Mouse (Mus musculus) hindbrain, embryonic 14.5 days (tissue): ENCODE data around the gene Cry2. TPM values are rescaled to one million over a fixed set of nuclear protein-coding genes. Genes with fewer than 3 reads are reported as not detected.
A peak's percentile ranks its signal among the peaks of the same experiment; 100 is the strongest.

Experiments
- ATAC-seq: fragments of 200-750 bp; cut with Nextera tagmentation; 2 replicates; pipeline ENCODE4 v1.8.0; 2017; ENCODE audit warnings: moderate number of reproducible peaks, mild to moderate bottlenecking, moderate TSS enrichment, moderate library complexity; ENCODE audit not compliant: low FRiP score
- DNase-seq: peaks from one replicate; pipeline ENCODE4 v3.0.0-alpha.2; 2015; ENCODE audit warnings: low spot score
- H3K27ac ChIP-seq: fragments of 300-500 bp; sonication (generic); 2 replicates; pipeline ENCODE4 v1.5.1; 2014; ENCODE audit warnings: mild to moderate bottlenecking, moderate library complexity
- H3K27me3 ChIP-seq: fragments of 300-500 bp; sonication (generic); 2 replicates; pipeline ENCODE4 v1.6.1; 2014; ENCODE audit warnings: mild to moderate bottlenecking, low read length, mixed read lengths; ENCODE audit not compliant: control insufficient read depth, insufficient read depth
- H3K36me3 ChIP-seq: fragments of 300-500 bp; sonication (generic); replicated peaks from 2 replicates; pipeline ENCODE4 v1.6.1; 2014; ENCODE audit not compliant: control insufficient read depth, insufficient read depth
- H3K4me1 ChIP-seq: fragments of 300-500 bp; sonication (generic); replicated peaks from 2 replicates; pipeline ENCODE4 v1.6.1; 2014; ENCODE audit warnings: antibody characterized with exemption, low read length, mixed read lengths; ENCODE audit not compliant: control insufficient read depth, insufficient read depth
- H3K4me2 ChIP-seq: fragments of 300-500 bp; sonication (generic); replicated peaks from 2 replicates; pipeline ENCODE4 v1.6.1; 2014; ENCODE audit warnings: mild to moderate bottlenecking, moderate library complexity
- H3K4me3 ChIP-seq: fragments of 300-500 bp; sonication (generic); replicated peaks from 2 replicates; pipeline ENCODE4 v1.5.1; 2014; ENCODE audit warnings: mild to moderate bottlenecking, low read length
- H3K9ac ChIP-seq: fragments of 300-500 bp; sonication (generic); 2 replicates; pipeline ENCODE4 v1.6.1; 2014
- H3K9me3 ChIP-seq: fragments of 300-500 bp; sonication (generic); 2 replicates; pipeline ENCODE4 v1.6.1; 2016; ENCODE audit warnings: low read length; ENCODE audit not compliant: control insufficient read depth
- WGBS: fragments of 180-500 bp; shearing (Covaris S2); extraction: QIAGEN DNeasy Blood & Tissue Kit; methylation state at CpG from one replicate; pipeline ENCODE4 v1.1.7; 2014; 5-methylcytosine and 5-hydroxymethylcytosine counted together
- polyA plus RNA-seq: library from polyadenylated mRNA; unstranded; fragments of >200 nt; fragmentation: Nextera tagmentation; extraction: Ambion mirVana; gene quantifications from 2 replicates; pipeline ENCODE4 v1.2.1, GENCODE M21; 2014

The Cry2 gene
- polyA plus RNA-seq, 1 experiment from 2014 or later, result 34.6 TPM

GRCm38 (mm10) chr2:92377320-92377719, 56.5 kb downstream of the Cry2 start:
- Histone ChIP-seq H3K27me3 (no peaks in the 10 kb centered on the region), H3K4me3 (no peak overlapping the region), H3K4me1 (peaks cover 27% of the 10 kb centered on the region), H3K9ac (no peak overlapping the region), H3K36me3 (peaks cover 47% of the 10 kb centered on the region), H3K27ac (no peak overlapping the region), H3K9me3 (no peaks in the 10 kb centered on the region), H3K4me2 (no peak overlapping the region)
- ATAC-seq (no peak), DNase-seq (no peak)
- WGBS, result 95% methylated on average over 7 of the region's 7 CpGs

GRCm38 (mm10) chr2:92376300-92376699, 57.5 kb downstream of the Cry2 start:
- H3K27ac ChIP-seq, result no peak overlapping the region
- H3K9me3 ChIP-seq, result no peaks in the 10 kb centered on the region
- peaks cover 35% of the 10 kb centered on the region for H3K4me1 ChIP-seq
- H3K36me3 ChIP-seq, result peaks cover 37% of the 10 kb centered on the region
- H3K4me3 ChIP-seq, result peak overlapping the region; percentile 75; the same call in 1 of the 2 replicates
- peak overlapping the region; percentile 73 for H3K4me2 ChIP-seq
- H3K9ac ChIP-seq, result peak overlapping the region; percentile 90; the same call in 1 of the 2 replicates
- ATAC-seq (no peak), DNase-seq (no peak)
- WGBS, result 87% methylated on average over 6 of the region's 6 CpGs
- H3K27me3 ChIP-seq, result peaks cover 2% of the 10 kb centered on the region

- Histone ChIP-seq H3K9ac (peak overlapping the region; percentile 90), H3K4me3 (peak overlapping the region; percentile 75), H3K9me3 (no peaks in the 10 kb centered on the region), H3K36me3 (peaks cover 32% of the 10 kb centered on the region), H3K4me2 (peak overlapping the region; percentile 73), H3K27me3 (peaks cover 7% of the 10 kb centered on the region), H3K27ac (peak overlapping the region; percentile 63), H3K4me1 (peaks cover 41% of the 10 kb centered on the region)
- whole genome bisulfite sequencing, result 16% methylated on average over 10 of the region's 10 CpGs
- no peak for DNase-seq
- ATAC-seq, result no peak
Observed at GRCm38 (mm10) chr2:92375788-92376187, 58.1 kb downstream of the Cry2 start.

GRCm38 (mm10) chr2:92375099-92375623, 58.7 kb downstream of the Cry2 start:
- peaks cover 26% of the 10 kb centered on the region for H3K36me3 ChIP-seq
- no peaks in the 10 kb centered on the region for H3K9me3 ChIP-seq
- peak overlapping the region; percentile 75 for H3K4me3 ChIP-seq
- peak; percentile 96 for ATAC-seq
- H3K9ac ChIP-seq, result peak overlapping the region; percentile 90
- under 1% methylated on average over 29 of the region's 29 CpGs for WGBS
- peaks cover 44% of the 10 kb centered on the region for H3K4me1 ChIP-seq
- H3K27me3 ChIP-seq, result peaks cover 13% of the 10 kb centered on the region
- H3K4me2 ChIP-seq, result peak overlapping the region; percentile 73
- DNase-seq, result peak; percentile 92
- peak overlapping the region; percentile 63 for H3K27ac ChIP-seq

GRCm38 (mm10) chr2:92374514-92374913, 59.3 kb downstream of the Cry2 start, which contains the start of the genes Pex16 and Large2:
TSS of gene Pex16 (plus strand) at chr2:92374676.
TSS of gene Large2 (minus strand) at chr2:92374869.
- H3K9ac ChIP-seq, result peak within 1 kb of the TSS; percentile 90
- H3K4me2 ChIP-seq, result peak within 1 kb of the TSS; percentile 73
- H3K36me3 ChIP-seq, result peaks cover 19% of the 10 kb centered on the region
- DNase-seq (peak; percentile 55), ATAC-seq (no peak)
- H3K27me3 ChIP-seq, result peaks cover 20% of the 10 kb centered on the region
- peaks cover 44% of the 10 kb centered on the region for H3K4me1 ChIP-seq
- no peaks in the 10 kb centered on the region for H3K9me3 ChIP-seq
- peak within 1 kb of the TSS; percentile 75 for H3K4me3 ChIP-seq
- 3% methylated on average over 16 of the region's 16 CpGs for WGBS
- peak within 1 kb of the TSS; percentile 63 for H3K27ac ChIP-seq

GRCm38 (mm10) chr2:92373437-92373813, 60.4 kb downstream of the Cry2 start:
- Histone ChIP-seq H3K4me2 (peak overlapping the region; percentile 73; the same call in 1 of the 2 replicates), H3K4me1 (peaks cover 44% of the 10 kb centered on the region), H3K27ac (no peak overlapping the region), H3K36me3 (peaks cover 9% of the 10 kb centered on the region), H3K9ac (no peak overlapping the region), H3K9me3 (no peaks in the 10 kb centered on the region), H3K4me3 (no peak overlapping the region), H3K27me3 (peaks cover 25% of the 10 kb centered on the region)
- DNase-seq, result no peak
- 83% methylated on average over 11 of the region's 11 CpGs for WGBS
- no peak for ATAC-seq

GRCm38 (mm10) chr2:92372767-92373436, 60.9 kb downstream of the Cry2 start:
- Histone ChIP-seq H3K27me3 (peaks cover 25% of the 10 kb centered on the region), H3K27ac (no peak overlapping the region), H3K9me3 (no peaks in the 10 kb centered on the region), H3K4me3 (no peak overlapping the region), H3K4me1 (peaks cover 44% of the 10 kb centered on the region), H3K4me2 (no peak overlapping the region), H3K36me3 (0 out of 2 replicates have a peak, but pooled peaks cover 3% of the 10 kb centered on the region), H3K9ac (no peak overlapping the region)
- ATAC-seq (no peak), DNase-seq (no peak)
- 46% methylated on average over 9 of the region's 9 CpGs for WGBS

GRCm38 (mm10) chr2:92371971-92372690, 61.7 kb downstream of the Cry2 start:
- 8% methylated on average over 10 of the region's 10 CpGs for WGBS
- H3K9ac ChIP-seq, result no peak overlapping the region
- ATAC-seq (no peak), DNase-seq (peak; percentile 36)
- H3K4me2 ChIP-seq, result no peak overlapping the region
- H3K27ac ChIP-seq, result no peak overlapping the region
- H3K27me3 ChIP-seq, result peaks cover 25% of the 10 kb centered on the region
- H3K4me3 ChIP-seq, result no peak overlapping the region
- H3K4me1 ChIP-seq, result peaks cover 44% of the 10 kb centered on the region
- H3K9me3 ChIP-seq, result no peaks in the 10 kb centered on the region
- H3K36me3 ChIP-seq, result no peaks in the 10 kb centered on the region
